Mouse (Mus musculus): ENCODE results near the gene Ptprh. TPM values are rescaled to one million over a fixed set of nuclear protein-coding genes. Genes with fewer than 3 reads are reported as not detected.
A peak's percentile ranks its signal among the peaks of the same experiment; 100 is the strongest.

Ptprh gene
- polyA plus RNA-seq, 1 experiment from 2014 or later = 0.17 TPM

DNA sequence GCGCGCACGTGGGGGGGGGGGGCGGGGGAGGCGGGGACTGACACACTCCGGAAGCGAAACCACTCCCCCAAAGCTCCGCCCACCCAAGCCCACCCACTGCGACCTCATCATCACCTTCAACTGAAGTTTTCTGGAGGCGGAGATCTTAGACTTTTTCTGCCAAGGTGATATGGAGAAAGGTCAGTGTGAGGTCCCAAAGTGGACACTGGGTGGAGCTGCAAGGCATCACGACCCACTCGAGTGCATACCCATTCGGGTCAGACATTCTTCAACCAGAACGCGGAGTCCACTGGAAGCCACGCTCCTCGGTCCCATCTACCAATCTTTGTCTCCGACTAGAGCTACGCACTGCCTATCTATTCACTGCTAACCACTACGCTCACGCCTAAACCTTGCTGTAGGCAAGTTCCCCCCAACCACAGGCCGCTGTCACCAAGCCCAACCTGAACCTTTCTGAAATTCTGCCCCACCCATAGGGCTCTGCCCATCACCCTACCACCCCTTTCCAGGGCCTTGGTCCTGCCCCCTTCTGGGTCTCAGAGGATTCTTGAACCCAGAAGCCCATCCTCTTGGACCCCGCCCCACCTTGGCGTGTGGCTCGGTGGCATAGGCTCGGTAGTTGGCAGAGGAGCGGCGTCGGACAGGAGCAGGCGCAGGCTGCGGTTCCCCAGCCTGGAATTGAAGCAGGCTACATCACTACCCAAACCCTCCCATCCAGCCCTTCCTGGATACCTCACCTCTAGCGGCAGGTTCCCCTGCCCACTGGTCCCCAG is 82.4 kb downstream of the Ptprh start:
- H3K9me3 ChIP-seq (ENCODE audit: control insufficient read depth, low read length) = no peaks in the 10 kb centered on the region
- peaks cover 3% of the 10 kb centered on the region; the same call in 1 of the 2 replicates for H3K27me3 ChIP-seq (ENCODE audit: control insufficient read depth, insufficient read depth, low read length)

DNA sequence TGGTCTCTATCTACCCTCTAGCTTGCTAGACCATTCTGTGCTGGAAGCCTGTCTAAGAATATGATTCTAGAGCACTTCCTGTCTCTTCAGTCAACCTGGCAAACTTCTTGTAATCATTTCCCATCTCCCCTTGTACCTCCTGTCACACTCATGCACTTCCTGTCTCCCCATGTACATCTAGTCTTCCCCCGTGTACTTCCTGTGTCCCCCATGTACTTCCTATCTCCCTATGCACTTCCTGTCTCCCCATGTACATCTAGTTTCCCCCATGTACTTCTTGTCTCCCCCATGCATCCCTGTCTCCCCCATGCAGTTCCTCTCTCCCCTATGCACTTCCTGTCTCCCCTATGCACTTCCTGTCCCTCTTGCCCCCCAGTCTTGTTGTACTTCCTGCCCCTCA is 85.4 kb downstream of the Ptprh start:
- no peak for DNase-seq (ENCODE audit: low spot score)
- no peak overlapping the region for H3K4me2 ChIP-seq (replicated peaks)
- no peak for ATAC-seq (ENCODE audit: low FRiP score)
- WGBS = 93% methylated on average over 1 of the region's 1 CpGs
- H3K4me3 ChIP-seq (replicated peaks; ENCODE audit: low read length) = no peak overlapping the region
- no peaks in the 10 kb centered on the region for H3K36me3 ChIP-seq (replicated peaks; ENCODE audit: control insufficient read depth, insufficient read depth)
- H3K9ac ChIP-seq = no peak overlapping the region
- no peaks in the 10 kb centered on the region for H3K9me3 ChIP-seq (ENCODE audit: control insufficient read depth, low read length)
- peaks cover 3% of the 10 kb centered on the region; the same call in 1 of the 2 replicates for H3K27me3 ChIP-seq (ENCODE audit: control insufficient read depth, insufficient read depth, low read length)
- no peak overlapping the region for H3K27ac ChIP-seq
- no peaks in the 10 kb centered on the region for H3K4me1 ChIP-seq (replicated peaks; ENCODE audit: control insufficient read depth, insufficient read depth, low read length)

More for the DNA sequence above, 82.4 kb downstream of the Ptprh start:
- Histone ChIP-seq H3K27ac (no peak overlapping the region), H3K9ac (peak overlapping the region; percentile 29), H3K4me2 (replicated peaks) (peak overlapping the region; percentile 43), H3K4me1 (replicated peaks; ENCODE audit: control insufficient read depth, insufficient read depth, low read length) (no peaks in the 10 kb centered on the region), H3K36me3 (replicated peaks; ENCODE audit: control insufficient read depth, insufficient read depth) (no peaks in the 10 kb centered on the region), H3K4me3 (replicated peaks; ENCODE audit: low read length) (0 out of 2 replicates have a peak overlapping the region, but pooled peaks have one; percentile 2)
- ATAC-seq (ENCODE audit: low FRiP score) (no peak), DNase-seq (ENCODE audit: low spot score) (no peak)
- WGBS = 39% methylated on average over 32 of the region's 32 CpGs

- WGBS = 24% methylated on average over 3 of the region's 4 CpGs
- DNase-seq (ENCODE audit: low spot score) = no peak
Observed at GRCm38 (mm10) chr7:4516332-4517050, 87.3 kb downstream of the Ptprh start, which contains the start of gene Tnnt1. Gene Tnnt1, minus strand, starts transcription at chr7:4516382.

GRCm38 (mm10) chr7:4515853-4516252 is 88.0 kb downstream of the Ptprh start:
- no peak overlapping the region for H3K9ac ChIP-seq
- no peaks in the 10 kb centered on the region for H3K4me1 ChIP-seq (replicated peaks; ENCODE audit: control insufficient read depth, insufficient read depth, low read length)
- no peak for DNase-seq (ENCODE audit: low spot score)
- H3K27me3 ChIP-seq (ENCODE audit: control insufficient read depth, insufficient read depth, low read length) = no peaks in the 10 kb centered on the region
- no peak for ATAC-seq (ENCODE audit: low FRiP score)
- H3K9me3 ChIP-seq (ENCODE audit: control insufficient read depth, low read length) = no peaks in the 10 kb centered on the region
- no peak overlapping the region for H3K4me2 ChIP-seq (replicated peaks)
- no peaks in the 10 kb centered on the region for H3K36me3 ChIP-seq (replicated peaks; ENCODE audit: control insufficient read depth, insufficient read depth)
- WGBS = 66% methylated on average over 6 of the region's 6 CpGs
- H3K27ac ChIP-seq = no peak overlapping the region
- H3K4me3 ChIP-seq (replicated peaks; ENCODE audit: low read length) = no peak overlapping the region

More at GRCm38 (mm10) chr7:4516332-4517050, 87.3 kb downstream of the Ptprh start, which contains the start of gene Tnnt1:
- Histone ChIP-seq H3K36me3 (replicated peaks; ENCODE audit: control insufficient read depth, insufficient read depth) (no peaks in the 10 kb centered on the region), H3K27me3 (ENCODE audit: control insufficient read depth, insufficient read depth, low read length) (no peaks in the 10 kb centered on the region), H3K27ac (no peak within 1 kb of the TSS), H3K9me3 (ENCODE audit: control insufficient read depth, low read length) (no peaks in the 10 kb centered on the region), H3K4me2 (replicated peaks) (no peak within 1 kb of the TSS), H3K9ac (no peak within 1 kb of the TSS), H3K4me1 (replicated peaks; ENCODE audit: control insufficient read depth, insufficient read depth, low read length) (no peaks in the 10 kb centered on the region), H3K4me3 (replicated peaks; ENCODE audit: low read length) (no peak within 1 kb of the TSS)
- no peak for ATAC-seq (ENCODE audit: low FRiP score)

- DNase-seq (ENCODE audit: low spot score) (no peak), ATAC-seq (ENCODE audit: low FRiP score) (no peak)
- H3K9me3 ChIP-seq (ENCODE audit: control insufficient read depth, low read length) = no peaks in the 10 kb centered on the region
- H3K4me1 ChIP-seq (replicated peaks; ENCODE audit: control insufficient read depth, insufficient read depth, low read length) = no peaks in the 10 kb centered on the region
- no peaks in the 10 kb centered on the region for H3K27me3 ChIP-seq (ENCODE audit: control insufficient read depth, insufficient read depth, low read length)
- no peak overlapping the region for H3K4me3 ChIP-seq (replicated peaks; ENCODE audit: low read length)
- H3K36me3 ChIP-seq (replicated peaks; ENCODE audit: control insufficient read depth, insufficient read depth) = no peaks in the 10 kb centered on the region
- H3K9ac ChIP-seq = no peak overlapping the region
- H3K27ac ChIP-seq = no peak overlapping the region
- WGBS = 54% methylated on average over 6 of the region's 6 CpGs
- H3K4me2 ChIP-seq (replicated peaks) = no peak overlapping the region
Observed at GRCm38 (mm10) chr7:4513829-4514712, 89.8 kb downstream of the Ptprh start.

DNA sequence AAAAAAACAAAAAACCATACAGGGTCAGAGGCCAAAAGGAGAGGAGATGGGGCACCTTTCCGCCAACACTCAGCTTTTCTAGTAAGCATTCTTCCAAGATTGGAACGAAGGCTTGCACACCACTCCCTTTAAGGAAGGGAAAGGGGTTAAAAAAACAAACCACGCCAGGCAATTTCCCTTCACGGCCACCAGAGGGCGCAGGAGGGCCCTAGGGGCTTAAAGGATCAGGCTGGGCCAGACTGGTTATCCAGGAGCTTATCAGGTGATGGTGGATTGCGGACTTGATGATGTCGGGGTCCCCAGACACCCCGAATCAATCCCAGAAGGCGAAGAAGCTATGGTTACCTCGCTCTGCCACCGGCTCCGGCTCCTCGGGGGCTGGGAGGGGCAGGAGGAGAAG is 90.6 kb downstream of the Ptprh start:
- no peak overlapping the region for H3K27ac ChIP-seq
- no peaks in the 10 kb centered on the region for H3K27me3 ChIP-seq (ENCODE audit: control insufficient read depth, insufficient read depth, low read length)
- H3K9me3 ChIP-seq (ENCODE audit: control insufficient read depth, low read length) = no peaks in the 10 kb centered on the region
- ATAC-seq (ENCODE audit: low FRiP score) (no peak), DNase-seq (ENCODE audit: low spot score) (peak; percentile 60)
- H3K4me1 ChIP-seq (replicated peaks; ENCODE audit: control insufficient read depth, insufficient read depth, low read length) = no peaks in the 10 kb centered on the region
- no peak overlapping the region for H3K4me3 ChIP-seq (replicated peaks; ENCODE audit: low read length)
- H3K36me3 ChIP-seq (replicated peaks; ENCODE audit: control insufficient read depth, insufficient read depth) = no peaks in the 10 kb centered on the region
- 34% methylated on average over 13 of the region's 13 CpGs for WGBS
- no peak overlapping the region for H3K9ac ChIP-seq
- no peak overlapping the region for H3K4me2 ChIP-seq (replicated peaks)

GRCm38 (mm10) chr7:4511489-4512224 is 92.2 kb downstream of the Ptprh start:
- H3K27me3 ChIP-seq (ENCODE audit: control insufficient read depth, insufficient read depth, low read length) = no peaks in the 10 kb centered on the region
- H3K36me3 ChIP-seq (replicated peaks; ENCODE audit: control insufficient read depth, insufficient read depth) = no peaks in the 10 kb centered on the region
- no peak overlapping the region for H3K27ac ChIP-seq
- ATAC-seq (ENCODE audit: low FRiP score) (no peak), DNase-seq (ENCODE audit: low spot score) (no peak)
- no peaks in the 10 kb centered on the region for H3K9me3 ChIP-seq (ENCODE audit: control insufficient read depth, low read length)
- no peak overlapping the region for H3K4me2 ChIP-seq (replicated peaks)
- WGBS = 81% methylated on average over 8 of the region's 8 CpGs
- H3K4me1 ChIP-seq (replicated peaks; ENCODE audit: control insufficient read depth, insufficient read depth, low read length) = no peaks in the 10 kb centered on the region
- H3K4me3 ChIP-seq (replicated peaks; ENCODE audit: low read length) = no peak overlapping the region
- no peak overlapping the region for H3K9ac ChIP-seq

GRCm38 (mm10) chr7:4509863-4510608 is 93.8 kb downstream of the Ptprh start:
- 10% methylated on average over 24 of the region's 24 CpGs for WGBS
- H3K4me2 ChIP-seq (replicated peaks) = no peak overlapping the region

More at GRCm38 (mm10) chr7:4509863-4510608, 93.8 kb downstream of the Ptprh start:
- Histone ChIP-seq H3K27ac (no peak overlapping the region), H3K4me1 (replicated peaks; ENCODE audit: control insufficient read depth, insufficient read depth, low read length) (no peaks in the 10 kb centered on the region), H3K4me3 (replicated peaks; ENCODE audit: low read length) (no peak overlapping the region), H3K9me3 (ENCODE audit: control insufficient read depth, low read length) (no peaks in the 10 kb centered on the region), H3K36me3 (replicated peaks; ENCODE audit: control insufficient read depth, insufficient read depth) (no peaks in the 10 kb centered on the region), H3K27me3 (ENCODE audit: control insufficient read depth, insufficient read depth, low read length) (no peaks in the 10 kb centered on the region), H3K9ac (no peak overlapping the region; the same call in 1 of the 2 replicates)
- ATAC-seq (ENCODE audit: low FRiP score) (peak; percentile 26; the same call in 1 of the 2 replicates), DNase-seq (ENCODE audit: low spot score) (peak; percentile 66)
